Comparison of ENCODE assay signal across 7 mouse cellular contexts in genomic region chrX:51679601-51680427, GRCm38 (mm10). TPM values are rescaled to one million over a fixed set of nuclear protein-coding genes. Genes with fewer than 3 reads are reported as not detected.
DNase-seq lines count a peak whose midpoint lies in the region; ATAC-seq and TF ChIP-seq lines count a peak whose summit lies in the region.

No protein-coding gene starts in this region.

- peak; percentile 3 for DNase-seq in adrenal gland, adult 8-10 months
- DNase-seq in heart, postnatal 0 days (ENCODE audit: low spot score): no peak
- DNase-seq in layer of hippocampus, adult 9-11 months: peak; percentile 1
- peak; percentile 23 for DNase-seq in lung, postnatal 10 days

- peak overlapping the region; percentile 88 for H3K4me3 ChIP-seq in ES-Bruce4 (ENCODE audit: low read depth, low read length)
- peak overlapping the region; percentile 47 for H3K4me3 ChIP-seq in embryonic facial prominence, embryonic 12.5 days
- H3K4me3 ChIP-seq in heart, postnatal 0 days (ENCODE audit: low read depth, low read length): peak overlapping the region; percentile 46
- H3K4me3 ChIP-seq in stomach, embryonic 16.5 days (replicated peaks; ENCODE audit: low read length): peak overlapping the region; percentile 55

- H3K9me3 ChIP-seq in ES-Bruce4 (replicated peaks; ENCODE audit: control insufficient read depth, insufficient read depth, low read length, poor library complexity, severe bottlenecking): no peaks in the 10 kb centered on the region
- no peaks in the 10 kb centered on the region for H3K9me3 ChIP-seq in embryonic facial prominence, embryonic 12.5 days
- H3K9me3 ChIP-seq in heart, postnatal 0 days (replicated peaks; ENCODE audit: control insufficient read depth, low read length): no peaks in the 10 kb centered on the region
- no peaks in the 10 kb centered on the region for H3K9me3 ChIP-seq in stomach, embryonic 16.5 days (replicated peaks; ENCODE audit: control insufficient read depth, low read length)

- no peak for TF ChIP-seq POLR2A in ES-Bruce4 (IDR thresholded peaks at IDR 0.05; ENCODE audit: insufficient read depth, low read length)

- peak overlapping the region; percentile 90 for H3K9ac ChIP-seq in ES-Bruce4 (ENCODE audit: low read depth, poor library complexity, severe bottlenecking)
- peak overlapping the region; percentile 66 for H3K9ac ChIP-seq in embryonic facial prominence, embryonic 12.5 days
- no peak overlapping the region for H3K9ac ChIP-seq in heart, postnatal 0 days (replicated peaks; ENCODE audit: low read depth, low read length)
- peak overlapping the region; percentile 63 for H3K9ac ChIP-seq in stomach, embryonic 16.5 days (ENCODE audit: low read length)

- no peak overlapping the region for H3K27ac ChIP-seq in ES-Bruce4 (ENCODE audit: insufficient read depth, low read length)
- no peak overlapping the region for H3K27ac ChIP-seq in embryonic facial prominence, embryonic 12.5 days
- no peak overlapping the region for H3K27ac ChIP-seq in heart, postnatal 0 days (ENCODE audit: low read depth)
- no peak overlapping the region for H3K27ac ChIP-seq in stomach, embryonic 16.5 days (ENCODE audit: low read length)

- peak overlapping the region; percentile 63 for H3K4me2 ChIP-seq in embryonic facial prominence, embryonic 12.5 days (replicated peaks)
- H3K4me2 ChIP-seq in heart, postnatal 0 days (ENCODE audit: low read depth, low read length): peak overlapping the region; percentile 83
- peak overlapping the region; percentile 79 for H3K4me2 ChIP-seq in stomach, embryonic 16.5 days (ENCODE audit: low read depth, low read length)

- H3K4me1 ChIP-seq in ES-Bruce4 (ENCODE audit: control insufficient read depth, insufficient read depth, low read length): no peaks in the 10 kb centered on the region
- H3K4me1 ChIP-seq in embryonic facial prominence, embryonic 12.5 days: no peaks in the 10 kb centered on the region
- no peaks in the 10 kb centered on the region for H3K4me1 ChIP-seq in heart, postnatal 0 days (ENCODE audit: control insufficient read depth, insufficient read depth)
- no peaks in the 10 kb centered on the region for H3K4me1 ChIP-seq in stomach, embryonic 16.5 days (ENCODE audit: control insufficient read depth, insufficient read depth, low read length)

- no peaks in the 10 kb centered on the region for H3K36me3 ChIP-seq in ES-Bruce4 (ENCODE audit: control insufficient read depth, insufficient read depth, low read length, poor library complexity, severe bottlenecking)
- no peaks in the 10 kb centered on the region for H3K36me3 ChIP-seq in embryonic facial prominence, embryonic 12.5 days
- H3K36me3 ChIP-seq in heart, postnatal 0 days (replicated peaks; ENCODE audit: control insufficient read depth, insufficient read depth, low read length): no peaks in the 10 kb centered on the region
- H3K36me3 ChIP-seq in stomach, embryonic 16.5 days (ENCODE audit: control insufficient read depth, insufficient read depth, low read length): no peaks in the 10 kb centered on the region

- no peak for TF ChIP-seq EP300 in ES-Bruce4 (IDR thresholded peaks at IDR 0.05; ENCODE audit: insufficient read depth, low read depth, low read length)
- no peak for TF ChIP-seq EP300 in heart, postnatal 0 days (IDR thresholded peaks at IDR 0.05; ENCODE audit: low read depth)

- no peak for TF ChIP-seq CTCF in ES-Bruce4 (IDR thresholded peaks at IDR 0.05; ENCODE audit: low read depth, low read length)
- TF ChIP-seq CTCF in heart, postnatal 0 days (IDR thresholded peaks at IDR 0.05; ENCODE audit: low read depth): no peak

- no peak for ATAC-seq in embryonic facial prominence, embryonic 12.5 days (ENCODE audit: insufficient number of reproducible peaks, insufficient read depth, low FRiP score, low TSS enrichment)
- no peak; the same call in 1 of the 2 replicates for ATAC-seq in heart, postnatal 0 days (ENCODE audit: insufficient read depth, low read depth)
- ATAC-seq in stomach, embryonic 16.5 days (ENCODE audit: insufficient read depth, low FRiP score): no peak; the same call in 1 of the 2 replicates

- WGBS in embryonic facial prominence, embryonic 12.5 days: 22% methylated on average over 46 of the region's 46 CpGs
- 22% methylated on average over 45 of the region's 46 CpGs for WGBS in heart, postnatal 0 days
- WGBS in stomach, embryonic 16.5 days: 17% methylated on average over 46 of the region's 46 CpGs

- H3K27me3 ChIP-seq in ES-Bruce4 (ENCODE audit: control insufficient read depth, insufficient read depth, low read length, poor library complexity, severe bottlenecking): peaks cover 2% of the 10 kb centered on the region
- H3K27me3 ChIP-seq in embryonic facial prominence, embryonic 12.5 days: peaks cover 5% of the 10 kb centered on the region; the same call in 1 of the 2 replicates
- peaks cover 29% of the 10 kb centered on the region; the same call in 1 of the 2 replicates for H3K27me3 ChIP-seq in heart, postnatal 0 days (ENCODE audit: control insufficient read depth, insufficient read depth, low read length)
- H3K27me3 ChIP-seq in stomach, embryonic 16.5 days (ENCODE audit: control insufficient read depth, insufficient read depth, low read length): peaks cover 28% of the 10 kb centered on the region

RNA-seq across cellular contexts. Expression of gene Hs6st2, which starts 1.8 kb away (rescaled TPM):
- 8.9 and 9.9 TPM in 2 replicates for polyA plus RNA-seq in ES-Bruce4 (2011; ENCODE audit: insufficient read depth, insufficient read length, low read depth, missing spikeins)
- 1 to 10 TPM; 1.5 to 3.7 (median 2.2) TPM for total RNA-seq in adrenal gland, adult 8-10 months (2022)
- polyA plus RNA-seq in embryonic facial prominence, embryonic 12.5 days (2016; fragmentation: Nextera tagmentation; extraction: Ambion mirVana): 29.5 and 32.9 TPM in 2 replicates
- total RNA-seq in heart, postnatal 0 days (2014; rRNA removed; ENCODE audit: low replicate concordance): 7.7 and 20.2 TPM in 2 replicates
- 2.8 and 3.3 TPM in 2 replicates for polyA plus RNA-seq in heart, postnatal 0 days (2015; fragmentation: Nextera tagmentation; extraction: Ambion mirVana)
- 6.2 and 9.1 TPM in 2 replicates for polyA plus RNA-seq in stomach, embryonic 16.5 days (2015; fragmentation: Nextera tagmentation; extraction: Ambion mirVana)
